Mouse (Mus musculus) MEL (cell line): Measurements from ENCODE around the gene Olfr1014. TPM values are rescaled to one million over a fixed set of nuclear protein-coding genes. Genes with fewer than 3 reads are reported as not detected.

Experiments used
- DNase-seq: peaks from one replicate; pipeline ENCODE4 v3.0.0; 2011; ENCODE audit warnings: low read depth, low spot score
- H3K27ac ChIP-seq: 2 replicates; pipeline ENCODE4 v1.5.1; 2012; ENCODE audit warnings: low read depth, mild to moderate bottlenecking, control low read depth, low read length, moderate library complexity; ENCODE audit not compliant: control insufficient read depth
- H3K27me3 ChIP-seq, 2 experiments: fragments of 150-350 bp in 1 of 2; sonication (generic) in 1 of 2; 2 replicates each; pipeline ENCODE4 v1.6.1; 2012; ENCODE audit warnings: low read length in 2 of 2, mild to moderate bottlenecking in 2 of 2, improper control_type of control experiment in 1 of 2, moderate library complexity in 1 of 2; ENCODE audit not compliant: insufficient read depth in 2 of 2, control insufficient read depth in 1 of 2
- H3K36me3 ChIP-seq, 2 experiments: 2 replicates each; pipeline ENCODE4 v1.6.1; 2012 to 2014; ENCODE audit warnings: low read length in 2 of 2, improper control_type of control experiment in 1 of 2, inconsistent platforms in 1 of 2, mild to moderate bottlenecking in 1 of 2; ENCODE audit not compliant: insufficient read depth in 2 of 2, control insufficient read depth in 1 of 2
- H3K4me1 ChIP-seq, 2 experiments: fragments of 150-350 bp in 1 of 2; sonication (generic) in 1 of 2; 2 replicates each; pipeline ENCODE4 v1.6.1; 2012; ENCODE audit warnings: low read length in 2 of 2, improper control_type of control experiment in 1 of 2, mild to moderate bottlenecking in 1 of 2; ENCODE audit not compliant: insufficient read depth in 2 of 2, control insufficient read depth in 1 of 2
- H3K4me3 ChIP-seq, 2 experiments: fragments of 150-350 bp in 1 of 2; sonication (generic) in 1 of 2; 2 replicates each; pipeline ENCODE4 v1.5.1; 2012; ENCODE audit warnings: low read depth in 2 of 2, low read length in 2 of 2, mild to moderate bottlenecking in 2 of 2, moderate library complexity in 2 of 2, control low read depth in 1 of 2, improper control_type of control experiment in 1 of 2; ENCODE audit not compliant: control insufficient read depth in 1 of 2, insufficient read depth in 1 of 2
- H3K79me2 ChIP-seq: 2 replicates; pipeline ENCODE4 v1.6.1; 2012; ENCODE audit warnings: mild to moderate bottlenecking, low read length, moderate library complexity; ENCODE audit not compliant: control insufficient read depth, poor library complexity, insufficient read depth
- H3K9ac ChIP-seq: 2 replicates; pipeline ENCODE4 v1.6.1; 2012; ENCODE audit warnings: low read depth, mild to moderate bottlenecking, control low read depth, low read length, moderate library complexity; ENCODE audit not compliant: control insufficient read depth, poor library complexity, severe bottlenecking
- H3K9me3 ChIP-seq: fragments of 150-350 bp; sonication (generic); replicated peaks from 2 replicates; pipeline ENCODE4 v1.6.1; 2012; ENCODE audit warnings: mild to moderate bottlenecking, low read length, improper control_type of control experiment, moderate library complexity; ENCODE audit not compliant: insufficient read depth
- CHD2 ChIP-seq: IDR thresholded peaks from 2 replicates; pipeline ENCODE4 v1.6.1; 2011; ENCODE audit warnings: low read length, improper control_type of control experiment
- CTCF ChIP-seq, 3 experiments: IDR thresholded peaks in 2 of 3; conservative IDR thresholded peaks in 1 of 3; 2 replicates each; pipeline ENCODE4 v1.5.1; 2011 to 2012; ENCODE audit warnings: low read length in 3 of 3, low read depth in 2 of 3, mild to moderate bottlenecking in 2 of 3, improper control_type of control experiment in 1 of 3, inconsistent platforms in 1 of 3, mixed read lengths in 1 of 3, moderate library complexity in 1 of 3; ENCODE audit not compliant: control insufficient read depth in 1 of 3, insufficient read depth in 1 of 3, poor library complexity in 1 of 3, severe bottlenecking in 1 of 3
- GATA1 ChIP-seq: IDR thresholded peaks from 2 replicates; pipeline ENCODE4 v1.6.1; 2011; ENCODE audit warnings: low read depth, low read length, improper control_type of control experiment
- HCFC1 ChIP-seq: IDR thresholded peaks from 2 replicates; pipeline ENCODE4 v1.6.1; 2012; ENCODE audit warnings: low read depth, mild to moderate bottlenecking, inconsistent platforms, low read length, improper control_type of control experiment, moderate library complexity
- JUND ChIP-seq: IDR thresholded peaks from 2 replicates; pipeline ENCODE4 v1.6.1; 2011; ENCODE audit warnings: low read depth, mild to moderate bottlenecking, improper control_type of control experiment, low read length
- MAFK ChIP-seq: IDR thresholded peaks from 2 replicates; pipeline ENCODE4 v1.6.1; 2011; ENCODE audit warnings: low read depth, mild to moderate bottlenecking, low read length, improper control_type of control experiment, borderline replicate concordance
- MAX ChIP-seq: IDR thresholded peaks from 2 replicates; pipeline ENCODE4 v1.6.1; 2011; ENCODE audit warnings: low read length, improper control_type of control experiment
- NELFE ChIP-seq: IDR thresholded peaks from 2 replicates; pipeline ENCODE4 v1.6.1; 2011; ENCODE audit warnings: low read depth, low read length, improper control_type of control experiment
- POLR2AphosphoS2 ChIP-seq: IDR thresholded peaks from 2 replicates; pipeline ENCODE4 v1.6.1; 2011; ENCODE audit warnings: low read length, improper control_type of control experiment
- POLR2AphosphoS5 ChIP-seq: IDR thresholded peaks from 2 replicates; pipeline ENCODE4 v1.6.1; 2012; ENCODE audit warnings: low read depth, borderline replicate concordance, mild to moderate bottlenecking, inconsistent platforms, low read length, moderate library complexity, mixed read lengths
- RAD21 ChIP-seq: IDR thresholded peaks from 2 replicates; pipeline ENCODE4 v1.6.1; 2011; ENCODE audit warnings: mild to moderate bottlenecking, low read depth, low read length, improper control_type of control experiment
- RCOR1 ChIP-seq: IDR thresholded peaks from 2 replicates; pipeline ENCODE4 v1.6.1; 2012; ENCODE audit warnings: low read depth, mild to moderate bottlenecking, inconsistent platforms, low read length, improper control_type of control experiment
- SIN3A ChIP-seq: IDR thresholded peaks from 2 replicates; pipeline ENCODE4 v1.6.1; 2012; ENCODE audit warnings: low read length, improper control_type of control experiment, inconsistent platforms
- SMC3 ChIP-seq: IDR thresholded peaks from 2 replicates; pipeline ENCODE4 v1.6.1; 2011; ENCODE audit warnings: low read depth, low read length, improper control_type of control experiment
- TAL1 ChIP-seq: IDR thresholded peaks from 2 replicates; pipeline ENCODE4 v1.6.1; 2012; ENCODE audit warnings: mild to moderate bottlenecking, inconsistent platforms, low read length, moderate library complexity, mixed read lengths
- TBP ChIP-seq: IDR thresholded peaks from 2 replicates; pipeline ENCODE4 v1.8.0; 2011; ENCODE audit warnings: low read depth, low read length, improper control_type of control experiment
- USF1 ChIP-seq: IDR thresholded peaks from 2 replicates; pipeline ENCODE4 v1.6.1; 2014; ENCODE audit warnings: low read depth, mild to moderate bottlenecking, inconsistent platforms, low read length, improper control_type of control experiment, moderate library complexity
- ZC3H11A ChIP-seq: IDR thresholded peaks from 2 replicates; pipeline ENCODE4 v1.6.1; 2012; ENCODE audit warnings: low read depth, mild to moderate bottlenecking, inconsistent platforms, low read length, improper control_type of control experiment
- ZMIZ1 ChIP-seq: IDR thresholded peaks from 2 replicates; pipeline ENCODE4 v1.6.1; 2012; ENCODE audit warnings: low read depth, mild to moderate bottlenecking, inconsistent platforms, low read length, improper control_type of control experiment, moderate library complexity
- ZNF384 ChIP-seq: IDR thresholded peaks from 2 replicates; pipeline ENCODE4 v1.6.1; 2012; ENCODE audit warnings: low read depth, mild to moderate bottlenecking, inconsistent platforms, low read length, improper control_type of control experiment
- polyA plus RNA-seq, 2 experiments: library from polyadenylated mRNA; stranded (reverse) in 1 of 2; unstranded in 1 of 2; fragments of >175 nt in 1 of 2; fragments of >200 nt in 1 of 2; gene quantifications; 2 replicates each; pipeline versions ENCODE4 v1.2.1 to v1.2.4; 2012; ENCODE audit warnings: low replicate concordance in 2 of 2, low read depth in 1 of 2; ENCODE audit not compliant: insufficient read length in 2 of 2, insufficient read depth in 1 of 2, missing spikeins in 1 of 2
- total RNA-seq: library from RNA; depleted of rRNA; stranded (reverse); fragments of 300-350 nt; gene quantifications from 2 replicates; pipeline ENCODE4 v1.2.3, GENCODE M21; 2012; rRNA removed

Olfr1014 gene
- total RNA-seq (not detected in 2 replicates), polyA plus RNA-seq (not detected)

GRCm38 (mm10) chr2:85772413-85772812 lies at the start of gene Olfr1014:
TSS of gene Olfr1014 (plus strand) at chr2:85772713.
- no peaks in the 10 kb centered on the region for H3K9me3 ChIP-seq
- H3K27ac ChIP-seq: no peak within 1 kb of the TSS
- no peaks in the 10 kb centered on the region for H3K79me2 ChIP-seq
- H3K36me3 ChIP-seq: no peaks in the 10 kb centered on the region
- no peaks in the 10 kb centered on the region for H3K27me3 ChIP-seq
- no peak for DNase-seq
- no peak within 1 kb of the TSS for H3K9ac ChIP-seq
- TF ChIP-seq TBP (no peak), CTCF (IDR thresholded peaks at IDR 0.05 in 2 of 3, conservative IDR thresholded peaks at IDR 0.05 in 1 of 3; ENCODE audit: control insufficient read depth in 1 of 3, insufficient read depth in 1 of 3, low read depth in 2 of 3, low read length in 3 of 3, poor library complexity in 1 of 3, severe bottlenecking in 1 of 3) (no peak), MAX (no peak), POLR2AphosphoS5 (no peak), ZC3H11A (no peak), SMC3 (no peak), GATA1 (no peak), HCFC1 (no peak)
- no peak within 1 kb of the TSS for H3K4me3 ChIP-seq
- H3K4me1 ChIP-seq: no peaks in the 10 kb centered on the region

GRCm38 (mm10) chr2:85725793-85726192 lies 46.7 kb upstream of the Olfr1014 start:
- no peak overlapping the region; the same call in 1 of the 2 replicates for H3K9ac ChIP-seq
- peak overlapping the region in 1 of 2 experiments; percentile 45; a peak in 2 of 4 replicates for H3K4me3 ChIP-seq
- no peaks in the 10 kb centered on the region for H3K79me2 ChIP-seq
- no peaks in the 10 kb centered on the region for H3K9me3 ChIP-seq
- no peaks in the 10 kb centered on the region for H3K36me3 ChIP-seq
- DNase-seq: peak; percentile 67
- no peaks in the 10 kb centered on the region for H3K27me3 ChIP-seq
- H3K4me1 ChIP-seq: no peaks in the 10 kb centered on the region
- no peak for TF ChIP-seq POLR2AphosphoS2
- TF ChIP-seq CHD2: no peak
- peak; percentile 96 for TF ChIP-seq RAD21
- TF ChIP-seq JUND: no peak
- no peak for TF ChIP-seq USF1
- peak; percentile 87 for TF ChIP-seq ZC3H11A
- peak; percentile 35 to 82 (median 61) for TF ChIP-seq CTCF (IDR thresholded peaks at IDR 0.05 in 2 of 3, conservative IDR thresholded peaks at IDR 0.05 in 1 of 3; ENCODE audit: control insufficient read depth in 1 of 3, insufficient read depth in 1 of 3, low read depth in 2 of 3, low read length in 3 of 3, poor library complexity in 1 of 3, severe bottlenecking in 1 of 3)
- TF ChIP-seq ZMIZ1: no peak
- TF ChIP-seq SMC3: peak; percentile 83
- TF ChIP-seq SIN3A: no peak
- TF ChIP-seq TAL1: no peak
- TF ChIP-seq NELFE: no peak
- no peak for TF ChIP-seq TBP
- TF ChIP-seq MAFK: no peak
- TF ChIP-seq RCOR1: no peak
- TF ChIP-seq ZNF384: no peak
- no peak overlapping the region for H3K27ac ChIP-seq
